Mouse (Mus musculus) testis, adult 2 months (tissue): ENCODE results near the gene Tmem132b.

ENCODE experiments used
- CTCF ChIP-seq: fragments of 200-500 bp; IDR thresholded peaks from 2 replicates; pipeline ENCODE4 v1.5.1; 2012; ENCODE audit warnings: low read depth, mild to moderate bottlenecking, inconsistent platforms, low read length, moderate library complexity; ENCODE audit not compliant: control insufficient read depth, insufficient read depth, insufficient replicate concordance
- POLR2A ChIP-seq: fragments of 200-500 bp; IDR thresholded peaks from 2 replicates; pipeline ENCODE4 v1.6.1; 2012; ENCODE audit warnings: low read depth, mild to moderate bottlenecking, inconsistent platforms, low read length, moderate library complexity; ENCODE audit not compliant: control insufficient read depth

DNA sequence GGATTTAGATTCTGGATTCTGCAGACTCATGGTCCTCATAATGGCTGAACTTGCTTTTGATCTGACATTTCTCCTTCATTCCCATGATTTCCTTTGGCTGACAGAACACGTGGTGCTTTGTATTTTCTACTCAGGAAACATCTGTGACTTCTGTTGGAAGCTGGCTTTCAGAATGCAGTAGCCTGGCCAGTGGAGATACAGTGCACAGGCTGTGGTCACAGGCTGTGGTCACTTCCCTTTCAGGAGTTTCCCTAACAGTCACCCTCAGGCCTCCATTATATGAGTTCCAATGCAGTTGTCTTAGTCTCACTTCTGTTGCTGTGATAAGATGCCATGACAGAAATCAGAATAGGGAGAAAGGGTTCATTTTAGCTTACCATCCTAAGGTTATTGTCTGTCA lies 262.7 kb downstream of the Tmem132b start:
- TF ChIP-seq POLR2A (no peak), CTCF (no peak)
